Mouse (Mus musculus) frontal cortex, postnatal 14 days (tissue): ENCODE data around the gene Frmd3.
"Not testable (repeated sequence)": the region's sequence is repeated elsewhere in the genome, so short reads cannot be mapped to it uniquely, and the experiment has no call there.

Experiments used
- DNase-seq, 2 experiments: peaks; one replicate each; pipeline ENCODE4 v3.0.0; 2022; ENCODE audit warnings: low spot score in 2 of 2

Frmd3 gene

DNA sequence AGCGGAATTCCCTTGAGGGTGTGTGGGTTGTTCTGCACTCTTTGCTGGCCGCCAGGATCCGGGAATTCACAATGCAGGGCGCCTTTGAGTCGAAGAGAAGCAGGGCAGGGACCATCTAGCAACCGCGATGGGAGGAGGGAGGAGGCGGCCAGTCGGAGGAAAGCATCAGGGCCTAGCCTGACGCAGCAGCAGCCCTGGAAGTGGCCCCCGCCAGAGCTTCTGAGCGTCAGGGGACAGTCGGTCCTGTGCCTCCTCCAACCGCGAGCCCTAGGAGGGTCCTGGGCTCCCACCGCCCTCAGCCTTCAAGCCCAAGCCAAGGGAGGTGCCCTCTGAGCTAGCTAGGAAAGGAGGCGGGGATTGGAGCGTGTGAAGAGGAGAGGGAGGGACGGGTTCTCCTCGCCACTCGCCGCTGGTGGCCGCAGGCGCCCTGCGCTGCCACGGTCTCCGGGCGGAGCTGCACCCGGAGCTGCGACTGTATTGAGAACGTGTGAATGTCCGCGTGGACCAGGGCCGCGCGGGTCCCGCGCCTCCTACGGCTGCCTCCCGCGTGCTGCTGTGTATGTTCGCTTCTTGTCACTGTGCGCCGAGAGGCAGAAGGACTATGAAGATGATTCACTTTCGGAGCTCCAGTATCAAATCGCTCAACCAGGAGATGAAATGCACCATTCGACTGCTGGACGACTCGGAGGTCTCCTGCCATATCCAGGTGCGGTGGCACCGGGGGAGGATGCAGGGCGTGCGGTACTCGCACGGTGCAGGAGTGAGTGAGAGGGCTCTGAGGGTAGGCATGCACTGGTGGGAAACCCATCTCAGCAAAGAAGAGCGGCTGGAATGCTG is at the start of gene Frmd3:
Gene Frmd3, plus strand, starts transcription at position 232 of the 837 bp plus-strand sequence.
- DNase-seq, result peak; percentile 58 to 67

GRCm38 (mm10) chr4:73980454-73980853 is 32.8 kb upstream of the Frmd3 start:
- DNase-seq, result no peak

DNA sequence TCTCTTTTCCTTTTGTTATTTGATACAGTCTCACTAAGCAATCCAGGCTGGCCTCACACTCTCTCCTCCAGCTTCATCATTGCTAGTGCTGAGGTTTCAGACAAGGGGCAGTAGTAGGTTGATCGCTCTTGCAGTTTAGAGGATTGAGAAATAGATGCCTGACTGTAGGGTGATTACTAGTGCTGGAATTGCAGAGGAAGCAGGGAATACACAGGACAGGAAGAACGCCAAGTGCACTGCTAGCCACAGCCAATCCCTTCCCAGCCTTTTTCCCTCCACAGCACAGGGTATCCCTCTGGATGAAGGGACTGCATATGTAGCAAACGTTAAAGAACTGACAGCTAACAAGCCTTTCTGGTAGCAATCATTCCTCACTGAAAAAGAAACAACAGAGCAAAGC is 965 bp upstream of the Frmd3 start:
- no peak for DNase-seq

- DNase-seq, result no peak
Observed at GRCm38 (mm10) chr4:74012700-74013099, 542 bp upstream of the Frmd3 start.

DNA sequence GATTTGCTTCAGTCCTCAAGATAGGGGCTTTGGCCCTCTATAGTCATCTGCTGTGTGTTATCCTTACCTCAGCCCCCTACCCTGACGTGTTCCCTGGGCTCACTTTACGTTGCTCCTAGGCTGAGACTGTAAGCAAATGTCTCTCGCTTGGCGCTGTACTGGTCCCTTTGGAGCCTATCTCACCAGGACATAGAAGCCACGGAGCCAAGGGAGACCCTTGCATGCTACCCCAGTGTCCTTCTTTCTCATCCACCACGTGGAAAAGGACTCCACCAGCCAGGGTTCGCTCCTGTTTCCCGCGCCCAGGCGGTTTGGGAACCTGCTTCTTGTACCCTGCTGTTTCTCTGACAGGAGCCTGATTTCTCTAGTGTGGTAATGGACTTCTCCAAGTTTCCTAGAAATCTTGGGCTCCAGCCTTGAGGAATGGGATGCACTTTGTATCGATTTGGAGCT is 832 bp downstream of the Frmd3 start:
- peak in 1 of 2 experiments; percentile 35 for DNase-seq

DNA sequence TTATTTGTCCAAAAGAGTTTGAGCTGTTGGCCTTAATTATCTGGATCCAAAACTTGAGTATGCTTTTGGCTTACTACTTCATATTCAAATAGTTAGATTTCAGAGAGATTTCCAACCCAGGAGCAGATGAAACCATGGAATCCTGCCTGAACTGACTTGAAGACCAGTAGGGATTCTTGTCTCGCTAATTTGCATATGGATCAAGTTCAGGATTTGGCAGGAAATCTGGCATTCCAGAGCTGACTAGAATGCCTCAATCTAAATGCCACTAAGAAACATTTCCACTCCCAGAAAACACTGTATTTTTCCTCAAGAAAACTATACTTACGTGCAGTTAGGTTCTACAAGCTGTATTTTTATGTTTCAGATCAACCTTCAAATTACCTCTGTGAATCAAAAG is 6.8 kb downstream of the Frmd3 start:
- DNase-seq, result no peak

DNA sequence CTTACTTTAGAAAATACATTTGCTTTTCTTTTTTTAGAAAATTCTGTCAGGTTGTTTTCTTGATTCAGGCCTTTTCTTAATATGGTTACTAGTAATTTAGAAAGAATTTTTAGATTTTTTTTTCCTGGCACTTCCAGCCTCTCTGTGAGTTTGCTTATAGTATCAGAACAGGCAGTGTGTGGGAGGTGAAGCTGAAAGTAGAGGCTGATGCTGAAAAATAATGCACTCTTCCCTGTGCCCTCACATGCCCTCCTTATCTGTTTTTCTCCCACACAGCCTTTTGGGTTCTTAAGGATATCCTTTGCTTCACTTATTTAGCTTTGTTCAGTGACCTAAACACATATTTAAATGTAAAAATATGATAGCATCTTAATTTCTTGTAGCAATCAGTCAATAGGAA is 30.0 kb downstream of the Frmd3 start:
- no peak for DNase-seq

DNA sequence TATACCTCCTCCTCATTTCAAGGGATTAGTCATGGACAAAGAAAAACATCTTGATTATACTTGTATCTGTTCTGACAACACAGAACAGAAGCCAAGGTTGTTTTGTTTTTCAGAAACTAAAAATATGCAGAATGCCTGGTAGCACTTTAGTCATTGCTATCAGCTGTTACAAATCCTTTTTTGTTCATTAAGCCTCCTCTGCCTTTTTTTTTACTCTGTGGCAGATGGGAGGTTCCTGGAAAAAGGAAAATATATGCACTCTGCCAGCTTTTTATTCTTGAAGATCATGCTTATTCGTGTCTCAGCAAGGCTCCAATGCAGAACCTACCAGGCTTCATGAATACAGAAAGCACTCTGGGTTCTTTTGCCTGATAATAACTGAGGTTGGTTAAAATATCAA is 38.5 kb downstream of the Frmd3 start:
- no peak for DNase-seq

GRCm38 (mm10) chr4:74076727-74077126 is 63.5 kb downstream of the Frmd3 start:
- no peak for DNase-seq

DNA sequence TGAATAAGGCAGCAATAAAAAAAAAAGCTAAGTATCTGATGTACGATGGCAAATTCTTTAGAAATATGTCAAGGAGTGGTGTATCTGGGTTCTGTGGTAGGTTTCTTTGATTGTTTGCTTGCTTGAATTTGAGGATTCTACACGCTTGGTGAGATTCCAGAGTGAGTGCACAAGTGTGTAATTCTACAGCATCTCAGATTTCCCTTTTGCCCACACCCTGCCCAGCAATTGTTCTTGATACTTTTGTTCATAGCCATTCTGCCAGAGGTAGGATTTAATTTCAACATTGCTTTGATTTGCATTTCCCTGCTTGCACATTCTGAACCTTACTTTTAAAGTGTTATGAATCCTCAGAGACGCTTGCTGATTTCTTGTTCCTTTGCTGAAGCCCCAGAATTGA is 97.6 kb downstream of the Frmd3 start:
- DNase-seq, result no peak

DNA sequence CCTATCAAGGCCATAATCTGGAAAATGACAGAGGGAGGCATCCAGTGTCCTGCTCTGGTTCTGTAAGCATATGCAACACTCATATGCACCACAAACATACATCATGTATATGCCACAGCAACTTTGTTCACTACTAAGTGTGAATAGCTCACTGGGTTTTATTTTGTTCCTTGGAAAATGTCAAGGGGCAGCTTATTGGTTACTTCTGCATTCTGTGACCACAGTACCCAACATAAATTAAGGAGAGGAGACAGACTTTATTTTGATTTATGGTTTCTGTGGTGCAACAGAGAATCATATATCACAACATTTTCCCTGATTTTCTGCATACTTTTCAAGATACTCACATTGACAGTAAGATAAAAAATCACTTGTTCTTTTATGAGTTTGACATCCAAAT is 178.3 kb downstream of the Frmd3 start:
- DNase-seq, result no peak

DNA sequence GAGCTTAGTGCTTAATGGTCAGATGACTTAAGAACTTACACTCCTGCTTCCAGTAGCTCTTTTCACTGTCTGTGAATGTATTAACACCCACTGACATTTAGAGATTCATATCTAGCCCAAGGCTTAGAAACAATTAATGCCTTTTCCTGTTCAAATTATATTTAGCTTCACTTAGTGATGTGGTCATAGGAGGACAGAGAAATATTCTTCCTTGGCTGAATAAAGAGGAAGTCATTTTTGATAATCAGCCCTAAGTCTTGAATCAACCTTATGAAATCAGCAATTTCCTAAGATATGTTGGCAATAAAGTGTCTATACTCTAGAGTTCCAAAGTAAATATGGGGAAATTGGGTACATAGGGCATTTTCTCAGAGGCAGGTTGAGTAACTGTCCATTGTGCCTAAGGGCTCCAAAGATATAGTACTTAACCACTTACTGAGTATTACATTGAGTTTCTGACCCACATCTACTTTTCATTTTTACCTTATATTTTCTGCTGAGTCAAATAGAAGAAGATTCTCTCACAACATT is 188.1 kb downstream of the Frmd3 start:
- no peak for DNase-seq

DNA sequence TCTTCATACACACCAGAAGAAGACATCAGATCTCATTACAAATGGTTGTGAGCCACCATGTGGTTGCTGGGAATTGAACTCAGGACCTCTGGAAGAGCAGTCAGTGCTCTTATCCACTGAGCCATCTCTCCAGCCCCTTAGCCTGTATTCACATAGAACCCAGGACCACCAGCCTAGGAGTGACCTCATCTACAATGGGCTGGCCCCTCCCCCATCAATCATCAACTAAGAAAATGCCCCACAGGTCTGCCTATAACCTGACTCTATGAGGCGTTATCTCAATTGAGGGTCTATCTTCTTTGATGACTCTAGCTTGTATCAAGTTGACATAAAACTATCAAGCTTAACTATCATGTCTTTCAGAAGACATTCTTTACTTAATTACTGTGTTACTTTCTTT is 208.5 kb downstream of the Frmd3 start:
- not testable (repeated sequence) for DNase-seq

GRCm38 (mm10) chr4:74222360-74222759 is 209.1 kb downstream of the Frmd3 start:
- DNase-seq, result no peak

DNA sequence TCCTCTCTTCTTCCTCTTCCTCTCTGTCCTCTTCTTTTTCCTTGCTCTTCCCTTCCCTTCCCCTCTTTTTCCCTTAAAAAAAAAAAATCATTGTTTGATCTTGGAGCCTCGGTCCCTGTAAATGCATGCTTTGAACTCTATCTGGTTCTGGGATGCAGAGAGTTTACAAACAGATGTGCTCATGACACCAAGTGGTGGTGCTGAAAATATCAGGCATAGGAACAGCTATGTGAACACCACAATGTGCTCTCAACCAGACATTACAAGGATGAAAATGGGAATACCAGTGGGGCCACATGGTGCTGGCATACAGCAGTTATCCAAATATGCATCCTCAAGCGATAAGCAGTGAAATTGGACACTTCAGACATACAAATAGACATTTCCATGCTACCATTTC is 211.0 kb downstream of the Frmd3 start:
- DNase-seq, result no peak

DNA sequence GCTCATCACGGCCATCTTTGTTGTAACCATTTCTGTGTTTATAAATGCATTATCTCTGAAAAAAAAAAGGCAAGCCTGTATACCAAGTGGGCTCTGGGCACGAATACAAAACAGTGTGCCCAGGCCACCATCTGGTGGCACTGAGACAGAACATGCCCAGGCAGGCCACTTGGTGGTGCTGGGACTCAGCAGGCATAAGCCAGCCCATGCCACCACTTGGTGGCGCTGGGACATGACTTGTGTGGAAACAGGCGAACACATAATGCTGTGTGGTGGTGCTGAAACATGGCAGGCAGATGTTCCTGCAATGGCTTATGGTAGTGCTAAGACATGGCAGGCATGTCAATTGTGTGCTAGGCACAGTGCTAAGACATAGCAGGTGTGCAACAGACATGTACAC is 217.8 kb downstream of the Frmd3 start:
- DNase-seq, result no peak

- DNase-seq, result peak; percentile 13 to 38
Observed at GRCm38 (mm10) chr4:74231405-74231804, 218.2 kb downstream of the Frmd3 start.

- no peak for DNase-seq
Observed at GRCm38 (mm10) chr4:74233534-74233933, 220.3 kb downstream of the Frmd3 start.

- no peak for DNase-seq
Observed at GRCm38 (mm10) chr4:74242176-74242575, 228.9 kb downstream of the Frmd3 start, which contains the start of gene Kdm4c. Gene Kdm4c, plus strand, starts transcription at chr4:74242497.
